Mouse (Mus musculus) limb, embryonic 13.5 days (tissue): Measurements from ENCODE around the gene Rnh1. TPM values are rescaled to one million over a fixed set of nuclear protein-coding genes. Genes with fewer than 3 reads are reported as not detected.

Experiments
- ATAC-seq: fragments of 200-750 bp; cut with Nextera tagmentation; 2 replicates; pipeline ENCODE4 v1.8.0; 2017; ENCODE audit warnings: low read depth, moderate number of reproducible peaks, moderate TSS enrichment; ENCODE audit not compliant: low FRiP score
- H3K27ac ChIP-seq: fragments of 300-500 bp; sonication (generic); 2 replicates; pipeline ENCODE4 v1.5.1; 2015; ENCODE audit warnings: inconsistent platforms, mild to moderate bottlenecking, moderate library complexity
- H3K27me3 ChIP-seq: fragments of 300-500 bp; sonication (generic); 2 replicates; pipeline ENCODE4 v1.6.1; 2015; ENCODE audit warnings: mild to moderate bottlenecking, inconsistent platforms
- H3K36me3 ChIP-seq: fragments of 300-500 bp; sonication (generic); 2 replicates; pipeline ENCODE4 v1.6.1; 2015; ENCODE audit warnings: inconsistent platforms, mild to moderate bottlenecking, moderate library complexity
- H3K4me1 ChIP-seq: fragments of 300-500 bp; sonication (generic); 2 replicates; pipeline ENCODE4 v1.6.1; 2015; ENCODE audit warnings: inconsistent platforms
- H3K4me2 ChIP-seq: fragments of 300-500 bp; sonication (generic); replicated peaks from 2 replicates; pipeline ENCODE4 v1.6.1; 2015; ENCODE audit warnings: inconsistent platforms, mild to moderate bottlenecking, moderate library complexity
- H3K4me3 ChIP-seq: fragments of 300-500 bp; sonication (generic); 2 replicates; pipeline ENCODE4 v1.5.1; 2015; ENCODE audit warnings: moderate library complexity, mild to moderate bottlenecking, inconsistent platforms
- H3K9ac ChIP-seq: fragments of 300-500 bp; sonication (generic); 2 replicates; pipeline ENCODE4 v1.6.1; 2015; ENCODE audit warnings: mild to moderate bottlenecking, inconsistent platforms
- H3K9me3 ChIP-seq: fragments of 300-500 bp; sonication (generic); 2 replicates; pipeline ENCODE4 v1.6.1; 2016; ENCODE audit warnings: inconsistent platforms
- WGBS: fragments of 180-500 bp; shearing (Covaris S2); methylation state at CpG from one replicate; pipeline ENCODE4 v1.1.7; 2015; 5-methylcytosine and 5-hydroxymethylcytosine counted together
- microRNA counts: library from miRNA; unstranded; fragments of <30 nt; microRNA quantifications from one replicate; lab custom pipeline; 2016
- microRNA-seq: library from miRNA; unstranded; fragments of <30 nt; microRNA quantifications from one replicate; pipeline ENCODE4, GENCODE M21; 2016
- polyA plus RNA-seq: library from polyadenylated mRNA; unstranded; fragments of >200 nt; fragmentation: Nextera tagmentation; extraction: Ambion mirVana; gene quantifications from 2 replicates; pipeline ENCODE4 v1.2.1, GENCODE M21; 2015

Rnh1 gene
- polyA plus RNA-seq, 1 experiment from 2014 or later: 118 TPM

- Histone ChIP-seq H3K4me2 (peak within 1 kb of the TSS; percentile 76), H3K4me1 (peaks cover 7% of the 10 kb centered on the region), H3K27me3 (peaks cover 12% of the 10 kb centered on the region), H3K36me3 (no peaks in the 10 kb centered on the region), H3K9me3 (no peaks in the 10 kb centered on the region), H3K4me3 (peak within 1 kb of the TSS; percentile 60), H3K9ac (peak within 1 kb of the TSS; percentile 76), H3K27ac (peak within 1 kb of the TSS; percentile 83)
- ATAC-seq: no peak
- WGBS: 44% methylated on average over 14 of the region's 14 CpGs
These were observed 50.4 kb downstream of the Rnh1 start, which contains the start of gene Ptdss2 for GRCm38 (mm10) chr7:141122245-141122644. Ptdss2 (plus strand) TSS chr7:141122382.

GRCm38 (mm10) chr7:141121051-141121531, 51.6 kb downstream of the Rnh1 start:
- Histone ChIP-seq H3K4me3 (no peak overlapping the region), H3K27ac (no peak overlapping the region), H3K27me3 (peaks cover 21% of the 10 kb centered on the region), H3K9me3 (no peaks in the 10 kb centered on the region), H3K4me1 (peaks cover 7% of the 10 kb centered on the region), H3K36me3 (no peaks in the 10 kb centered on the region), H3K4me2 (no peak overlapping the region), H3K9ac (no peak overlapping the region)
- ATAC-seq: no peak
- 82% methylated on average over 5 of the region's 5 CpGs for WGBS

GRCm38 (mm10) chr7:141120605-141121004, 52.1 kb downstream of the Rnh1 start:
- Histone ChIP-seq H3K4me1 (peaks cover 7% of the 10 kb centered on the region), H3K9ac (no peak overlapping the region), H3K27me3 (peaks cover 21% of the 10 kb centered on the region), H3K4me3 (no peak overlapping the region), H3K27ac (no peak overlapping the region), H3K36me3 (no peaks in the 10 kb centered on the region), H3K9me3 (no peaks in the 10 kb centered on the region), H3K4me2 (no peak overlapping the region)
- ATAC-seq: no peak
- WGBS: 90% methylated on average over 3 of the region's 3 CpGs

- H3K4me2 ChIP-seq: no peak overlapping the region
These were observed 53.2 kb downstream of the Rnh1 start for GRCm38 (mm10) chr7:141119487-141119886.

DNA sequence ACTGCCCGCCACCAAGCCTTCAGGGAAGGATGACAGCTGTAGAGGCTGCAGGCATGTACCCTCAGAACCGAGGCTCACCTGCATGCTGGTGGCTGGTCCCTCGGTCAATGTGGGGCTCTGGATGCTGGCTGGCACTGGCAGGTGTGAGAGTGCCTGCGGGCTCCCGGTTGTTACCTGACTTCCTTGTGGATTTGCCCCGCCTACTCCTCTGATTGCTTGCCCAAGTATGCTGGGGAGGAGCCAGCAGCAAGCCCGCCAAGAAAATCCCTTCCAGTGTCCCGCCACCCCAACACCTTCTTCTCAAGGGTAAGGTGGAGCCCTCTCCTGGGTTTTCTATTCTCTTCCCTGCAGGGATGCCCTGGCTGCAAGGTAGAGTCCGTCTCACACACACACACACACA, 55.0 kb downstream of the Rnh1 start, which contains the start of gene Ano9:
Gene Ano9 (minus strand): TSS at position 171 of the 400 bp plus-strand sequence.
- no peak for ATAC-seq
- peak within 1 kb of the TSS; percentile 1; the same call in 1 of the 2 replicates for H3K4me3 ChIP-seq
- WGBS: 12% methylated on average over 8 of the region's 9 CpGs
- peaks cover 7% of the 10 kb centered on the region; the same call in 1 of the 2 replicates for H3K4me1 ChIP-seq
- no peak within 1 kb of the TSS for H3K27ac ChIP-seq
- peak within 1 kb of the TSS; percentile 43; the same call in 1 of the 2 replicates for H3K9ac ChIP-seq
- peak within 1 kb of the TSS; percentile 45 for H3K4me2 ChIP-seq
- no peaks in the 10 kb centered on the region for H3K9me3 ChIP-seq
- H3K27me3 ChIP-seq: peaks cover 21% of the 10 kb centered on the region
- no peaks in the 10 kb centered on the region for H3K36me3 ChIP-seq

More at GRCm38 (mm10) chr7:141119487-141119886, 53.2 kb downstream of the Rnh1 start:
- no peaks in the 10 kb centered on the region for H3K9me3 ChIP-seq
- no peaks in the 10 kb centered on the region for H3K36me3 ChIP-seq
- H3K4me3 ChIP-seq: no peak overlapping the region
- no peak for ATAC-seq
- H3K27me3 ChIP-seq: peaks cover 21% of the 10 kb centered on the region
- H3K9ac ChIP-seq: no peak overlapping the region
- peaks cover 7% of the 10 kb centered on the region for H3K4me1 ChIP-seq
- no peak overlapping the region for H3K27ac ChIP-seq
- 70% methylated on average over 3 of the region's 3 CpGs for WGBS

- Histone ChIP-seq H3K9ac (no peak overlapping the region), H3K27ac (no peak overlapping the region), H3K36me3 (no peaks in the 10 kb centered on the region), H3K4me2 (no peak overlapping the region), H3K4me1 (peaks cover 3% of the 10 kb centered on the region; the same call in 1 of the 2 replicates), H3K27me3 (peaks cover 21% of the 10 kb centered on the region), H3K4me3 (no peak overlapping the region), H3K9me3 (no peaks in the 10 kb centered on the region)
- no peak for ATAC-seq
- 85% methylated on average over 9 of the region's 9 CpGs for WGBS
These were observed 56.8 kb downstream of the Rnh1 start for GRCm38 (mm10) chr7:141115874-141116273.

MicroRNAs encoded within 50 kb of the gene (microRNA counts, 519-probe panel; counts per million panel counts)
- microRNA mmu-miR-210 (lab: Ali Mortazavi, UCI): 3,898 counts per million, percentile 74 among the panel's probes with 10 or more counts

Small RNA genes lying within 50 kb of the gene (microRNA-seq; reads per million reads assigned to microRNA genes)
- 619 reads per million, percentile 71 among the genes with 10 or more reads in this experiment for gene Mir210

Other genes starting within 250 kb of the Rnh1 start
- gene Pgghg, start 231.5 kb downstream of the Rnh1 start, polyA plus RNA-seq: 25.9 and 28.0 TPM in 2 replicates
- 10.7 and 15.2 TPM in 2 replicates for gene Ifitm5, start 222.6 kb downstream of the Rnh1 start, polyA plus RNA-seq
- gene Gm45717, start 216.9 kb downstream of the Rnh1 start, polyA plus RNA-seq: not detected in 2 replicates
- gene Ifitm2, start 216.9 kb downstream of the Rnh1 start, polyA plus RNA-seq: 1,181 and 1,271 TPM in 2 replicates
- gene Ifitm1, start 205.6 kb downstream of the Rnh1 start, polyA plus RNA-seq: 50.2 and 64.6 TPM in 2 replicates
- gene Ifitm3, start 162.1 kb downstream of the Rnh1 start, polyA plus RNA-seq: 121 and 130 TPM in 2 replicates
- 0.31 TPM in 1 of 2 replicates, not detected in the other for gene Ifitm6, start 154.9 kb downstream of the Rnh1 start, polyA plus RNA-seq
- gene Gm17387, start 143.7 kb downstream of the Rnh1 start, polyA plus RNA-seq: not detected in 2 replicates
- gene B4galnt4, start 111.8 kb downstream of the Rnh1 start, polyA plus RNA-seq: 21.5 and 26.9 TPM in 2 replicates
- 23.9 and 25.5 TPM in 2 replicates for gene Pkp3, start 94.6 kb downstream of the Rnh1 start, polyA plus RNA-seq
- gene Sigirr, start 72.3 kb downstream of the Rnh1 start, polyA plus RNA-seq: 2.7 and 3.1 TPM in 2 replicates
- 1.3 and 2.1 TPM in 2 replicates for gene Ano9, start 55.1 kb downstream of the Rnh1 start, polyA plus RNA-seq
- 85.5 and 89.2 TPM in 2 replicates for gene Ptdss2, start 50.5 kb downstream of the Rnh1 start, polyA plus RNA-seq
- gene Hras, start 21.1 kb upstream of the Rnh1 start, polyA plus RNA-seq: 94.5 and 97.5 TPM in 2 replicates
- gene Lrrc56, start 21.3 kb upstream of the Rnh1 start, polyA plus RNA-seq: 11.4 and 12.9 TPM in 2 replicates
- gene Lmntd2, start 41.2 kb upstream of the Rnh1 start, polyA plus RNA-seq: 2.6 TPM in 2 replicates
- 32.7 and 34.0 TPM in 2 replicates for gene Rassf7, start 43.0 kb upstream of the Rnh1 start, polyA plus RNA-seq
- gene Phrf1, start 55.9 kb upstream of the Rnh1 start, polyA plus RNA-seq: 87.2 and 88.0 TPM in 2 replicates
- gene Irf7, start 93.6 kb upstream of the Rnh1 start, polyA plus RNA-seq: 1.8 and 2.3 TPM in 2 replicates
- 0.13 TPM in 1 of 2 replicates, not detected in the other for gene Cdhr5, start 103.9 kb upstream of the Rnh1 start, polyA plus RNA-seq
- 12.1 and 12.8 TPM in 2 replicates for gene Sct, start 106.3 kb upstream of the Rnh1 start, polyA plus RNA-seq
- 1.6 and 2.3 TPM in 2 replicates for gene Drd4, start 119.1 kb upstream of the Rnh1 start, polyA plus RNA-seq
- 77.5 and 79.9 TPM in 2 replicates for gene Deaf1, start 154.8 kb upstream of the Rnh1 start, polyA plus RNA-seq
- 45.0 and 48.7 TPM in 2 replicates for gene Tmem80, start 154.9 kb upstream of the Rnh1 start, polyA plus RNA-seq
- gene Eps8l2, start 166.0 kb upstream of the Rnh1 start, polyA plus RNA-seq: 7.4 and 10.3 TPM in 2 replicates
- gene Taldo1, start 219.3 kb upstream of the Rnh1 start, polyA plus RNA-seq: 266 and 280 TPM in 2 replicates
- 73.8 and 75.9 TPM in 2 replicates for gene Gatd1, start 241.3 kb upstream of the Rnh1 start, polyA plus RNA-seq